Mouse (Mus musculus) megakaryocyte, embryonic 14.5 days (primary cell): Measurements from ENCODE around the gene Rwdd2a. TPM values are rescaled to one million over a fixed set of nuclear protein-coding genes. Genes with fewer than 3 reads are reported as not detected.

Source experiments
- H3K27me3 ChIP-seq: replicated peaks from 2 replicates; pipeline ENCODE3; 2012; ENCODE audit warnings: inconsistent platforms
- H3K36me3 ChIP-seq: replicated peaks from 2 replicates; pipeline ENCODE3; 2012; ENCODE audit warnings: low read length, inconsistent platforms, mixed read lengths
- H3K4me1 ChIP-seq: 2 replicates; pipeline ENCODE4 v1.6.1; 2012; ENCODE audit warnings: inconsistent platforms
- H3K4me3 ChIP-seq: replicated peaks from 2 replicates; pipeline ENCODE3; 2012; ENCODE audit warnings: moderate library complexity, mild to moderate bottlenecking, inconsistent platforms
- H3K9me3 ChIP-seq: 2 replicates; pipeline ENCODE4 v1.6.1; 2012; ENCODE audit warnings: inconsistent platforms
- FLI1 ChIP-seq: IDR thresholded peaks from 2 replicates; pipeline ENCODE4 v1.6.1; 2012; ENCODE audit warnings: low read length, inconsistent platforms, mixed read lengths
- GATA1 ChIP-seq: IDR thresholded peaks from 3 replicates; pipeline ENCODE4 v1.6.1; 2012; ENCODE audit warnings: mixed read lengths, low read length, inconsistent platforms, borderline replicate concordance
- polyA plus RNA-seq: library from polyadenylated mRNA; stranded (reverse); fragments of >175 nt; gene quantifications from 2 replicates; pipeline ENCODE4 v1.2.3, GENCODE M21; 2012; ENCODE audit warnings: low replicate concordance; ENCODE audit not compliant: insufficient read depth

Gene Rwdd2a
- polyA plus RNA-seq, 1 experiment, result not detected

- H3K4me3 ChIP-seq, result no peak overlapping the region
Observed at GRCm38 (mm10) chr9:86569314-86569910, 2.4 kb upstream of the Rwdd2a start.

GRCm38 (mm10) chr9:86570261-86570890, 1.4 kb upstream of the Rwdd2a start:
- H3K36me3 ChIP-seq, result peaks cover 48% of the 10 kb centered on the region
- peak overlapping the region; percentile 98 for H3K4me3 ChIP-seq

More at GRCm38 (mm10) chr9:86569314-86569910, 2.4 kb upstream of the Rwdd2a start:
- TF ChIP-seq FLI1 (no peak), GATA1 (no peak)
- Histone ChIP-seq H3K4me1 (peaks cover 44% of the 10 kb centered on the region), H3K36me3 (peaks cover 58% of the 10 kb centered on the region), H3K9me3 (no peaks in the 10 kb centered on the region), H3K27me3 (no peaks in the 10 kb centered on the region)

GRCm38 (mm10) chr9:86570946-86571345, 845 bp upstream of the Rwdd2a start:
- Histone ChIP-seq H3K4me1 (peaks cover 44% of the 10 kb centered on the region), H3K27me3 (no peaks in the 10 kb centered on the region), H3K9me3 (no peaks in the 10 kb centered on the region), H3K4me3 (peak overlapping the region; percentile 98), H3K36me3 (peaks cover 42% of the 10 kb centered on the region)
- TF ChIP-seq GATA1 (no peak), FLI1 (no peak)

More at GRCm38 (mm10) chr9:86570261-86570890, 1.4 kb upstream of the Rwdd2a start:
- Histone ChIP-seq H3K9me3 (no peaks in the 10 kb centered on the region), H3K4me1 (peaks cover 44% of the 10 kb centered on the region), H3K27me3 (no peaks in the 10 kb centered on the region)
- no peak for TF ChIP-seq GATA1
- no peak for TF ChIP-seq FLI1

GRCm38 (mm10) chr9:86572196-86572595, 405 bp downstream of the Rwdd2a start:
- Histone ChIP-seq H3K4me1 (peaks cover 47% of the 10 kb centered on the region), H3K9me3 (no peaks in the 10 kb centered on the region), H3K36me3 (peaks cover 31% of the 10 kb centered on the region), H3K27me3 (no peaks in the 10 kb centered on the region), H3K4me3 (peak overlapping the region; percentile 98)
- no peak for TF ChIP-seq FLI1
- no peak for TF ChIP-seq GATA1

GRCm38 (mm10) chr9:86572636-86573291, 973 bp downstream of the Rwdd2a start:
- no peak for TF ChIP-seq GATA1
- TF ChIP-seq FLI1, result no peak
- Histone ChIP-seq H3K9me3 (no peaks in the 10 kb centered on the region), H3K4me1 (peaks cover 47% of the 10 kb centered on the region), H3K36me3 (peaks cover 25% of the 10 kb centered on the region), H3K27me3 (no peaks in the 10 kb centered on the region), H3K4me3 (peak overlapping the region; percentile 98)

GRCm38 (mm10) chr9:86573616-86574303, 2.0 kb downstream of the Rwdd2a start:
- Histone ChIP-seq H3K4me1 (peaks cover 47% of the 10 kb centered on the region), H3K36me3 (peaks cover 27% of the 10 kb centered on the region), H3K4me3 (peak overlapping the region; percentile 78), H3K9me3 (no peaks in the 10 kb centered on the region), H3K27me3 (no peaks in the 10 kb centered on the region)
- TF ChIP-seq GATA1, result no peak
- TF ChIP-seq FLI1, result no peak

GRCm38 (mm10) chr9:86575178-86575577, 3.4 kb downstream of the Rwdd2a start:
- Histone ChIP-seq H3K4me1 (peaks cover 50% of the 10 kb centered on the region), H3K27me3 (no peaks in the 10 kb centered on the region), H3K9me3 (no peaks in the 10 kb centered on the region), H3K36me3 (peaks cover 16% of the 10 kb centered on the region), H3K4me3 (no peak overlapping the region)
- TF ChIP-seq FLI1, result no peak
- no peak for TF ChIP-seq GATA1

- TF ChIP-seq GATA1 (no peak), FLI1 (no peak)
- H3K36me3 ChIP-seq, result peaks cover 15% of the 10 kb centered on the region
- H3K4me1 ChIP-seq, result peaks cover 31% of the 10 kb centered on the region
- peak overlapping the region; percentile 86 for H3K4me3 ChIP-seq
- no peaks in the 10 kb centered on the region for H3K27me3 ChIP-seq
- H3K9me3 ChIP-seq, result no peaks in the 10 kb centered on the region
Observed at GRCm38 (mm10) chr9:86579657-86580056, 7.9 kb downstream of the Rwdd2a start.

- Histone ChIP-seq H3K27me3 (no peaks in the 10 kb centered on the region), H3K4me1 (peaks cover 40% of the 10 kb centered on the region), H3K4me3 (no peak overlapping the region), H3K36me3 (peaks cover 25% of the 10 kb centered on the region), H3K9me3 (0 out of 2 replicates have a peak, but pooled peaks cover 4% of the 10 kb centered on the region)
- TF ChIP-seq GATA1 (no peak), FLI1 (no peak)
Observed at GRCm38 (mm10) chr9:86583740-86584139, 11.9 kb downstream of the Rwdd2a start.
